In the genomic region with DNA sequence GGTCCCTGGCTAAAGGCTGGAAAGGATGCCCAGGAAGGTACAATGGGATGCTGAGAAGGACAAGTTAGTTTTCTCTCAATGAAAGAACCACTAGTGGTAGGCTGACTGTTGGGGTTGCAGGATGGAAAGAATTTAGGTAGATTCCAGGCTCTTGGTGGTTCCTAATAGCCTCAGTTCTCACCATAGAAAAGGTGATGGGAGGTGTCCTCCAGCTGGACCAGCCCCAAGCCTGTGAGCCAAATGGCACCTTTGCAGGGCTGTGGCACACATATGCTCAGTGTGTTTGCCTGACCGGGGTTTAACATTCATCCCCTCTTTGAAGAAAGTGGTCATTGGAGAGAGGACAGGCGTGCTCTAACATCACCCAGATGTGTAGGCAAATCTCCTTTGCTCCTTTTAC, we compare ENCODE assay signal across 13 mouse cellular contexts.
"Had no signal": no experiment of that assay in that cellular context is flagged by ENCODE, and none has a peak within 500 bp of the region (broad histone marks: within the 10 kb centered on the region; RNA-seq: fewer than 3 reads in every experiment).

No protein-coding gene starts in this region.

- H3K9ac ChIP-seq: limb, embryonic 12.5 days; liver, embryonic 14.5 days; midbrain, embryonic 15.5 days; neural tube, embryonic 13.5 days had no signal

- H3K4me2 ChIP-seq: limb, embryonic 12.5 days; midbrain, embryonic 15.5 days; neural tube, embryonic 13.5 days had no signal

- ATAC-seq: midbrain, embryonic 15.5 days had no signal

- H3K9me3 ChIP-seq: limb, embryonic 12.5 days; midbrain, embryonic 15.5 days; neural tube, embryonic 13.5 days had no signal

- H3K36me3 ChIP-seq: limb, embryonic 12.5 days; midbrain, embryonic 15.5 days had no signal

- H3K27ac ChIP-seq: kidney, postnatal 0 days; limb, embryonic 12.5 days; liver, embryonic 14.5 days; midbrain, embryonic 15.5 days had no signal

- DNase-seq: kidney, adult 9 months; kidney, postnatal 36 days; layer of hippocampus, adult 9-11 months; layer of hippocampus, postnatal 36 days; liver; lung, adult 18-20 months; right cerebral cortex, postnatal 14 days; thymus, adult 18-20 months had no signal

- H3K27me3 ChIP-seq: midbrain, embryonic 15.5 days; neural tube, embryonic 13.5 days had no signal

- H3K4me3 ChIP-seq: limb, embryonic 12.5 days; midbrain, embryonic 15.5 days; neural tube, embryonic 13.5 days had no signal
